Mouse (Mus musculus) heart, adult 9 months (tissue): ENCODE results near the gene Adtrp.

Experiments used
- DNase-seq, 2 experiments: peaks; one replicate each; pipeline ENCODE4 v3.0.0; 2022; ENCODE audit warnings: low spot score in 2 of 2

The Adtrp gene

DNA sequence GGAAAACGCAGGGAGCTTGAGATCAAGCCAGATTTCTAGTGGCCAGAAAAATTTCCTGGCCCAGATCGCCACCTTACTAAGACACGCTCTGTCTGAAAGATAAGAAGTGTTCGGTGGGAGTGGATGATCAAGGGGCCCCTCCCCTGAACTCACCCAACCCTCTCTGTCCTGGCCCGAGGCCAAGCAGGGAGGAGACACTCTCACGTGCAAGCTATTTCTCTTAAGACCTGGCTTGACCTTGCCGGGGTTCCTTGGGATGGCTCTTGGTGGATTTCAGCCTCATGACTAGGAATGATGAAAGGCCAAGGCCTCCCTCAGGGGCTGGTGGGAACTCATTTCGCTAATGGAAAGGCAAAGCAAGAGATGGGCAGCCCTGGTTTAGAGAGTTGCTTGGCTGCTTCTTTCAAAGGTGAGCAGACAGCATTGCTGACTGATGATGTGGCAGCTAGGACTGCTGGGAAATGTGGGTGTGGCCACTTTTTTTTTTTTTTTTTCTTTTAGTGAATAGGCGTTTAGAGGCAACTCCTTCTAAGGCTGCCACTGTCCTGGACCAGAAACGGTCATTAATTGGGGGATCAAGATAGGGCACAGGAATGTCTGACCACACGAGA, at the start of gene Adtrp:
TSS of gene Adtrp (minus strand) at position 169 of the 611 bp plus-strand sequence.
- no peak for DNase-seq

DNA sequence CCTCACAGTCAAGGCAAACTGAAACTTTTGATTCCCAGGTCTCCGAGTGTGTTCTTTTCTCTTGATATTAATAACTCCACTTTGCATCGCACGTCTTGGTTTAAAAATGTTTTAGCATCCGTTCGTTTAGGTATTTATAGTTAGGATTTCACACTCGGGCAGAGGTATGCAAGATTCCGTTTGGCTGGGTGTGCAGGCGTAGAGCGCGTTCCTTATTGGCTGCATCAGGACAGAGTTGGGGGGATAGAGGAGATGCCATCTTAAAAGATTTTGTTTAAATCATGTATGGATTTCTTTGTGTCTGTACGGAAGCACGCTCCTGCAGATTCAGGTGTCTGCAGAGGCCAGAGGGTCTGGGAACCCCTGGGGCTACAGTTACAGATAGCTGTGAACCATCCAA, 44.5 kb upstream of the Adtrp start:
- DNase-seq: no peak

DNA sequence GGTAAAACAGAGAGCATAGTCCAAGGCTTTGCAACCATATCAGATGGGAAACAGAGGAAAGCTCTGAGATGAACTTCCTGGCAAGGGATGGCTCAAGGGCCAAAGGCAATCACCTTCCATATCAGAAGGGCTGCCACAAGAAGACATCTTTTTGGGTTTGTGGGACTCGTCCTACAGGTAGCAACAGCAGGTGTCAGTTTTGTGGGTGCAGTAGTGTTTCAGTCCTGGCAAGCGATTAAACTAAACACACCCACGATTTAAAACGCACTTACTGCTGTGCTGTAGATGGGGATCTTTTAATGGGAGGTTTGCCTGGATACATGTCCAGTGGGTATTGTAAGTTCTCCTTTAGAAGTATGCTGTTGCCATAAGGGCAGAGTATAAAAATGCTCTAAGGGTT, 43.1 kb upstream of the Adtrp start:
- no peak for DNase-seq

DNA sequence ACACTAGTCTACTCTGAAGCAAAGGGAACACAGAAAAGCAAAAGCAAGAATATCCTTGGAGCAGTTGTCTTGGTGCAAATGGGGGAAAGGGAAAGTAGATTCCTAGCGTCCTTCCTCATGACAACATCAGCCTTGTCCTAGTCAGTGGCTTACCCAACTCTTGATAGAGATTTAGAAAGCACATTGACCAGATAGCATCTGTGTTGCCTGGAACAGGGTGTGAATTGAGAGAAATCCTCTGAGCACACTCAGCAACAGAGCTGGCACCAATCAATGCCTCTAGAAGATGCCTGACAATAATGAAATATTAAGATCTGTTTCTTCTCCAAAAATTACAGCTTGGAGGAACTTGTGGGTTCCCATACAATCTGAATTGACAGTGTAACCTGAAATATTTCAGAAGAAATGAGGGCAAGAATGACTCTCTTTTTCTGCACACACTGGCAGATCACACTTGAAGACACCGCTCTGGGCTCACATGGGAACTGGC, 42.7 kb upstream of the Adtrp start:
- no peak for DNase-seq

DNA sequence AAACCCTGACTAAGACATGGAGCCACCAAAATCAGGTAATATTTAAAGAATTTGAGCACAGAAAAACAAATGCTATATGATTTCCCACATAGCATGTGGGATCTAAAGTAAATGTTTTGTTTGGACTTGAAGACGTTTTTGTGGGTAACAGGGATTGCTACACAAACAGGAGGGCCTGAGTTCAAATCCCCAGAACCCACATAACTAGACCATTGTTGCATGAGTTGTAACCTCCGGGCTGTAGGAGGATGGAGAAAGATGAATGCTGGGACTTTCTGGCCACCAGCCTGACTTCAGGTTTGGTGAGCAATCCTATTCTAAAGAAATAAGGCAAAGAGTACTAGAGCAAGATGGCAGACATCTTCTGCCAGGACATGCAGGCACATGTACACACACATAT, 41.2 kb upstream of the Adtrp start:
- DNase-seq: no peak

DNA sequence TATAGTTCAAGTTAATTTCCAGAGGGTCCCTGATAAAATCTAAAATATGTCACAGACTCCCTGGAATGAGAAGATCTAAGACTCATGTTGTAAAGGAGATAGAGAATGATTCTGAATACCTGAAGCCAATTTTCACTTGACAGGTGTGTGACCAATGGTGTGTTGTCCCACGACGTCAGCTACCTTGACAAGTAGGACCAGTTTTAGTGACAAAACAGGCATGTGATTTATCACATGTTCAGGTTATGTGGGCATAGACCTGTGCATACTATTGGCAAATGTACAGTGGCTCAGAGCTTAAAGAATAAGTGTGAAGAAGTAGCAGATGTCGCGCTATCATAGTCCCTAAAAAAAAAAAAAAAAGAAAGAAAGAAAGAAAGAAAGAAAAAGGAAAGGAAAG, 38.6 kb upstream of the Adtrp start:
- no peak for DNase-seq

DNA sequence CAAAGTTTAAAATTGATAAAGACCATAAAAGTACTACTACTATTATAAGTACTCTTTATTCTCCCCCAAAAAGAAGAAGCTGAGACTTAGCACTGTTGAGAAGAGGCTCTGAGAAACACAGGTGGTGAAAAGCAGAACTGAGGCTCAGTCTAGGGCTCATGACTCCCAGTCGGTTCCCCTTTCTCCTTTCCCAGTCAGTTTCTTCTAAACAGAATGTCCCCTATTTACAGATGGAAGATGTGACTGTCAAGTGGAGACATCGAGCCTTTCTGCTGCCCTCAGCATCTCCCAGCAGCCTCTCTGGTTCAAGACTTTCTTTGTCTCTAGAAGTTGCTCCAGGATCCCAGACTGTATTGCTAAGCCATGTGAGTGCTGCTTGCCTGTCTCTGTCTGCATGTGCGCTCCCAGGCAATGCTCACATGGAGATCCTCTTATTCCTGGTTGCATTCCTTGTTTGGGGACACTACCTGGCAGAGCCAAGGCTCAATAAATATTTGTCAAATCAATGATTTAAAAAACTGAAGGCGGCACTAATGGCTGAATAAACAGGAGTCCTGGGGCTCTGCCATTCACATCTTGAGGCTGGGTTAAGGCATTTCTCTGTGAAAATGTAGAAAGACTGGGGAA, 36.3 kb upstream of the Adtrp start:
- peak; percentile 28 to 60 for DNase-seq

DNA sequence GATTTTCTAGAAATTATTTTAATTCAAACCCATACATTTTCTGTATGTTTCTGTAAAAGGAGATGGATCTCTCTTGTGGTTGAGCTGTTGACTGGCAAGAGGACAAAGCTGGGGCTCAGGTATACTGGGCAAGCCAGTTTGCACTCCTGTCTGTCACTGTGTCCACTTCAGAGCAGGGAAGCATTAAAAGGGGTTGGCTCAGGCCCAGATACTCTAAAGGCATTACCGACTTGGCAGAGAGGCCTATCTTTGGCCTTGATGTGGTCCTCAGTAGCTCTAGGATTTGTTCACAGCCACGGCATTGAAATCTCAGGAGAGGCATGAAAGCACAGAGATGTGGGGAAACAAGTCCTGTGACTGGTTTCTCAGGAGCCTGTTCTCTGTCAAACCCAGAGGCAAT, 33.7 kb upstream of the Adtrp start:
- peak; percentile 20 to 36 for DNase-seq

DNA sequence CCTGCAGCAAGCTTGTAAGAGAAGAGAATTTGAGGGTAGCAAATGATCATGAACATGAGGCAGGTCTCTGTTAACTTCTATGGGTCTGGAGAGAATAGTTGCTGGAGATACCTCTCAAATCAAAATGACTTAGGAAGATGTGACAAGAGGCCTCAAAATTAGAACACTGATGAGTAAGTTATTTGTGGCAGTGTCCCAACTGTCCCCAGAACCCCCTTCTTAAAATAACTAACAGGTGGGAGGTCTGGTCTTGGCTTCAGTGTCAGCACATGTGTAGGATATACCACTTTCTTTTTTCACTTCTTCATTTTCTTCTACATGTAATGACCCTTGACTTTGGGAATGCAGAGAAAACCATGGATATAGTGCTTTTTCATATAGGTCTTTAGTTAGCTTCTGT, 33.0 kb upstream of the Adtrp start:
- DNase-seq: no peak

DNA sequence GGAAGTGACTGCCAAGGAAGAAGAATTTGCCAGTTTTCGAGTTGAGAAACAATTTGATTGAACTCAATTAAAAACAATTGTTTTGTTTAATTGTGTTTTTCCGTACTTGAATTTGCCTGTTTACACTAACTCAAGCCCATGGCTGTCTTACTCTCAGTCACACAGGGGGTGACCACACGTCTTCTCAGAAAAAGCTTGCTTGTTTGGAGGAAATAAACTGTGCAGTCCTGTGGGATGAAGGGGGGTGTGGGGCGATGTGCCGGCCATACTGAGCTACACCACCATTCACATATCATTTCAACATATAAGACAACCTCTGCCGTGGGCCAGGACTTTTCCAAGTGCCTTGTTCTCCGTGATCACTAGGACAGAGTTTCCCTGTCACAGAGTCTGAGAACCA, 25.2 kb upstream of the Adtrp start:
- no peak for DNase-seq

DNA sequence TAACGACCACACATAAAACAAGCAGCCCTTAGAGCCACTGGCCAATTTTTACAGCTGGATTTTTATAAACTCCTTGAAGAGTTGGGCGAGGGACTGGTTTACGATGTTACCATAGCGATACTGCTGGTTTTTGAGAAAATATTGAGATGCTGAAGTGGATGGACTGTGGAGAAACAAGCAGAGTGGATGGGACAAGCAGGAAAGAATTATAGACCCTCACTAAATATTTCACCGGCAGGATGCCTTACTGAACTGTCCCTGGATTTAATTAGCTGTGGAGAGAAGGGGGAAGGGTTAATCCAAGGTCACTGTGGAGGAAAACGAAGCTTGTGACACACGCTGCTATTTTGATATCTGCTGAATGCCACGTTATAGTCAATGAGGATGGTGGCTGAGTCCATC, 24.7 kb upstream of the Adtrp start:
- DNase-seq: peak in 1 of 2 experiments; percentile 21

DNA sequence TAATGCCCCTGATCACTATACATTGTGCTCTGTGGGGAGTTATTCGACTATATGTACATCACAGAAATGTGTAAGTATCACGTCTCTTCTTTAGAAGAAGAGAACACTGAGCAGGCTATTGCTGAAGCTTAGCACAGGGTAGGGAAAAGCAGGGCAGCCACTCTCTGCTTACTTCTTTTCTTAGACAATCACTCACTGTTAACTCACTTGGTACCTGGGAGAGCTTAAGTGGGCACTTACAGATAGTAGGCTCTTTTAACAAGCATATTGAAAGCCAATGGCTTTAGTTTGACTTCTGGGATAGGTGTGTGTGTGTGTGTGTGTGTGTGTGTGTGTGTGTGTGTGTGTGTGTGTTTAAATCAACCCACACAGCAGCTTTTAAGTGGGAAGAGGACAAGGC, 20.0 kb upstream of the Adtrp start:
- no peak for DNase-seq

DNA sequence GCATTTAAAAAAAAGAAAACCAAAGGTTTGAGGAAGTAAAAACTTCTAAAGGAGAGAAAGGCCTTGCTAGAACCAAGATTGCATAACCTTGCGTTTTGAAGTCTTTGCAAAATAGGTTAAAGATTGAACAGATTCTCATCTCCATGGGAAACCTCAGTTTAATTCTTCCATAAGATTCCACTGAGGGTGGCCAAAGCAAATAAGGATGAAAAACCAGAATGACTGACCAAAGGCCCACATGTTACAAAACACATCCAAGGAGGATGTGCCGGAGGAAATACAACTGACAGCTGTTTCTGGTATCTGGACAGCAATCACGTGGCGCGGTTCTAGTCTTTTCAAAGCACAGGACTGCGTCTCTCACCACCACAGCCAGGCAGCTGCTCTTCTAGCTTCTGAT, 18.1 kb upstream of the Adtrp start:
- DNase-seq: peak; percentile 74 to 75

DNA sequence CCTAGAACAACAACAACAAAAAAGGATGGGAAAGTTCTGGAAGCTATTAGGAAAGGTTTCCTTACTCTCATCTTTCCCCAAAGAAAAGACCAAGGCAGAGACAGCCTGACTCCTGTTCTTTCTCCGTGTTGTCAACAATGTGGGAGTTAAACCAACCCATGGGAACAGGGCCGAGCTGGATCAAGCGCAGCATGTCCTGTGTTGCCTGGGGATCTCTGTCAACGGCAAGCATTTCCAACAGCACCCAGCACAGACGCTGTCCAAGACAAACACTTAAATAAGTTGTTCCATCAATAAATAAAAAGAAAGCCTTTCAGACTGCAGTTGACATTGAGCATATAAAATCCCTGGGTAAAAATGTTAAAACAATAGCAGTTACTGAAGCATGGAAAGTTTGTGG, 17.6 kb upstream of the Adtrp start:
- peak; percentile 77 to 80 for DNase-seq

DNA sequence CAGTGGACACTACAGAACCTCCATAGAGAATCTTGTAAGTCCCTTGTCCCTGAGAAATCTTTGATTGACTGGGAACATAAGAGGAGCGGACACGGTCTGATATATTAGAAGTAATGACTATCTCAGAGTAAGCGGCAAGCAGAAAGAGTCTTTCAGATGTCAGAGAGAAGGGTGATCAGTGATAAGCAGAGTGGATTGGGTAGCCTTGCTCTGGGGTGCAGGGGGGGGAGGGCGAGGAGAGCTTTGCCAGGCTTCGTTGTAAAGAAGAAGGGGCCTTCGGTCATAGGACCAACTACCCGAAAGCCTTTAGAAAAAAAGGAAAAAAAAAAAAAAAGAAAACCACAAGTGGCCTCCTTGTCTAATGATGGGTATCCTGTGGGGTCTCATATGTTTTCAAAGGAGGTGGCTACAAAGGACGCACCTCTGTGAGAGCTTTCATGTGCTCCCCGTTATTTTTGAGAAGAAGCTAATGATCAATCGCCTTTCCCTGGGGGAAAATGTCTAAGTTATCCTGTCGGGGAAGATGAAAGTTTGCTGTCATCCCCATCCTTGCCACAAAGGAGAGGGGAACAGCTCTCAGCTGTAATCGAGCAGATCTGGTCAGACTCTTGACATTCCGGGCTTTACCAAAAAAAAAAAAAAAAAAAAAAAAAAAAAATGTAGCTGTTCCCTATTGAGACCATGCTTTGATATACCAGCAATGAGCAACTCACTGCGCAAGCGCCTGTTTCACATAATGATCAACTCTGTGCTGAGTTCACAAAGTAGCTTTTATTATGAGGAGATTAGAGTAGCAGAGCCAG, 13.3 kb upstream of the Adtrp start:
- no peak for DNase-seq

DNA sequence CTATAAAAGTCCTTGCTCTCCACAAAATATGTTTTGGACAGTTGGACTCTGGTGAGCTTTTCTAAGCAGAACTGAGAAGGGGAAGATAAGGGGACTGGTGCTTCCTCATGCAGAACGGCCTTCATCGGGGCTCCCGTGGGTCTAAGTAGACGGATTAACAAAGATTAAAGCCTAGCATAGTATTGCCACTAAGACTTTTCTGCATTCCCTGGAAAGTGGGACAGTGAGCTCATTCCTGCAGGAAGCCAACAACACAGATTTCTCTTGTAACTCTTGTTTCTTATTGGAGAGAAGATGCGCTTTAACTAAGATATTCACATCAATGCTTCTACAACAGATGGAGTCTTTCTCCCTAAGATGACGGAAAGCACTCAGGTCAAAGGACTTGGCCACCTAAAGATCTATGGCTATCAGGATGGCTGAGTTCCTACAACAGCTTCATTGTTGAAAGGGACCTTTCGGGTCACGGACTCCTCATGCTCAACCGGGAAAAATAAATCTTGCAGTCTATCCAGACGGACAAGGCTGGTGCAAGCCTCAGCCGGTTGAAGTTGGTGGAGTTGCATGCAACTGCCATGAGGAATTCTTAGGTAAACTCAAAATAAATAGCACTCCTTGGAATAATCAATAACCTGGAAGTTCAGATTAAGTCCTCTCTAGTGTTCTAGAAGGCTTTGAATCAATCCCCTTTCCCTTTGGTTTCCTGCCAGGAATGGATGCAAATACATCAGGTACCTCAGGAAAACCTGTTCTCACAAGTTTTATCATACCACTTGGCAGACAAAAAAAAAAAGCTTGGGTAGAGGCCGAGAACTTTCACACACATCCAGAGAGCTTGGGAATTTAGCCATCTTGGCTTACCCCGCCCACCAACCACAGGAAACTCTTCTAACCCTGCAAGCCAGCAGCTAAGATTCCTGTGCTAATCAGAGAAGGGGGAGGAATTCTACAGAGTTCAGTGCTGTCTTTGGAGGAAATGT, 8.0 kb upstream of the Adtrp start:
- DNase-seq: peak; percentile 27 to 36

DNA sequence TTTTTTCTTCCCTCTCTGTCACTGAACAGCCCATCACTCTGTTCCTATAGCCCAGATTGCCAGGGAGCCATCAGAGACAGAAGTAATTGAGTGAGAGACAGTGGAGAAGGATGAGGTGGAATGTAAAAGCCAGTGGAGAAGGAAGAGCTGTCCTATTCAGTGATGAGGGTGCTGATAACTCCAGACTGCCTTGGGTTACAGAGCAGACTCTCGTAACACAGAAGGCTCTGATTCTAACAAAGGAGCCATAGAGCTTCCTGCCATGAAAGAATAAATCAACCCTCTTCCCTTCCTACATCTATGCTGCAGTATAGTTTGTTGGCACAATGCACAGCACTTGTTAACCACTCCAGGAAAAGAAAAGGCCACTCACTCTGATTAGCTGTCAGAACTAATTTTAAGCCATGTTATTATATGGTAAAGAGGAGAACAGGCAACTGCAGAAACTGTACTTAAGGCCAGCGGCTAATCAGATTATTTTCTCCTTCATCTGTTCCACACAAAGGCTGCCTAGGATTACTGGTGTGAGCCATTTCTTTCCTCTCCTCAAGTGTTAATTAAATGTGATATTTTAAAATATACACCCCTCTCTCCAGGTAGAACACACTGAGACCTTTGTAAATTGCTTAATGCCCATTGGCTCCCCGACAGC, 3.4 kb upstream of the Adtrp start:
- no peak for DNase-seq

DNA sequence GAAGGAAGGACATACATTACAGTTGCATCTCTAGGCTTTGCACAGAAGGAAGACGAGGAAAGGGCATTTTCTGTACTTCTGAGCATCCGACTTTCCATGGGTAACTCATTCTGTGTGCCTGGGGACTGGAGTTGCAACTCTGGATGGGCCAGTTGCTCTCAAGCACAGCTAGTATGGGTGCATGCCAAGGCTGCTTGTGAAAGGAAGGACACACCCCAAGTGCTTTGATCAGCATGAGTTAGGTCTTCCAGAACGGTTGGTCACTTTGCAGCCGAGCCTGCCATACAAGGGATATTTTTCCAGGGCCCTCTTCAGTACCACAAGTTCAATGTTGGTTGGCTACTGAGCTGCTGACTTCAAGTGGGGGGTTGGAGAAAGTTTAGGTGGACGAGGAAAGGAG, 968 bp downstream of the Adtrp start:
- DNase-seq: no peak

DNA sequence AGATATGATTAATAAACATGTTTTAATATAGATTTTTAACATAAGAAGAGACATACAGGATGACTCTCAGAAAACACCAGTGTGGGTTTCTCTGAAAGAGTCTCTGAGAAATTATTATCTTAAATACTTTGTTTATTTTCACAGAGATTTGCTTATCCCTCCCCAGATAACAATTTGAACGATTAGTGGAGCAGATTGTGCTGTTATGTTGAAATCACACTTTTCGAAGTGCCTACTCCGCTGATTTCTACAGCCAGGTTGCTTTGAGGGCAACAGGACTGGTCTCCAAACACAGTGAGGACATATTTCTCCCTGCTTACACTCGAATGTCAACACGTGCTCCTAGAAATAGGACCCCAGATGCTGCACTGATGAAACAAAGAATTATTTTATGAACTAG, 2.5 kb downstream of the Adtrp start:
- DNase-seq: no peak

DNA sequence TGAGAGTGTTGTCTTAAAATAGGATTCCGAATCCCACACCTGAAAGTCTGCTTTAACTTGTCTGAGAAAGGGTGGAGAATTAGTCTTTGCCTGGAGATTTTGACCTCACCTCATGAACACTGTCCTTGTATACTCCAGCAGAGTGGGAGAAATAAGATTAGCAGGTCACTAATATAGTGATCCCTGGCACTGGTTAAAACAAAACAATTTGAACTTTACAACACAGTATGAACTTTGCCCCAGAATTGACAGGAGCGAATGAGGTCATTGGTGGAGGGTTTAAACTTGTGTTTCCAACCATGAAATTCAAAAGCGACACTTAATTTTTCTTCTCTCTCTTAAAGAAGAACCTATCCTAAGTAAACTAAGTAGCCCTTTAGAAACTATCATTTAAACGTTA, 3.4 kb downstream of the Adtrp start:
- DNase-seq: no peak

DNA sequence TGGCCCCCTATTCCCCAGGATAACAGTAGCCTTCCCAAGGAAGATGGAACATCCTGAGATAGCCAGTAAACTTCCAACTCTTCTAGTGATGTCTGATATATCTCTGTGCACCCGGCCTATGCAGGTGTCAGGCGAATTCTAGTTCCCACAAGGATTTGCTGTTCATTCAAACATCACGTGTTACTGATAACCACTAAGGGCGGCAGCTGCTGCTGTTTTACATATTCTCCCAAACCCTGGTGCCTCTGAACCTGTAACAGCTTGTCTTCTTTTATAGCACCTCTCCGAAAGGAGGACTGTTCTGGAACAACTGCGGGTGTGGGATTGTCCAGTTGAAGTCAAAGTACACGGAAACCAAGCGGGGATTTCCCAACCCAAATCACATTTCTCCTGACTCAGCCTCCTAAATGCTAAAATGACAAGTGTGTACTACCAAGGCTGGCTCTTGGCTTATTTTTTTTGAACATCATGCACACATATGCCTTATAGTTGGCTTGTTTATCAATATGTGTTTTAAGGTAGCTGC, 13.8 kb downstream of the Adtrp start:
- DNase-seq: no peak
